Mouse (Mus musculus): Measurements from ENCODE around the gene Tha1.

DNA sequence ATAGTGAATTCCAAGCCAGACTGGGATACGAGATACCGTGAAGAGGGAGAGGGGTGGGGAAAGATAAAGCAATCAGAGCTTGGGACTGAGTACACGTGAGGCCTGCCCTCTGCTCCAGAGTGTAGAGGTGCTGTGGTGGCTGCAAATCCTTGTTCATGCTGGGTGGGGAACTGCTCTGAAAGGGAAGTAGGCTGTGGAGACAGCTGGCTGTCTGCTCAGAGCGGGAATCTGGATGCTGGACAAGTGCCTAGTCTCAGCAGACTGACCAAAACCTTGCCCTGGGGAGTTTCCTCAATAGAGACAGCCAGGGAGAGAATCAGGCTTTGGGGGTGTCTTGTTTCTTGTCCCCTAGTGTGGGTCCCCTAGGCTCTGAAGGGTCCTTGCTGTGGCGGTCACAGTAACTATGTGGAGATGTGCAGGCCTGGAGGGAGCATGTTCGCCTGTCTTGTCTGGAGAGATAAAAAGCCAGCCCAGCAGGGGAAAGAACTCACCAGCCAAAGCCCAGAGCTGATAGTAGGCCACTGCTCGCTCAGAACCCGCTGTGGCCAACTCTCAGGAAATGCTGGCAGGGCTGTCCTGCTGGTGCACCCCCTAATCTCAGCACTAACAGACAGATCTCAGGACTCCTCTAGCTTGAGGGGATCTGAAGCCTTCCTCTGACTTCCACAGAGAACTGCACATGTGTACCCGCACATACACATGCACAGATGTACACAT, 44.2 kb downstream of the Tha1 start:
- TF ChIP-seq CTCF (IDR thresholded peaks at IDR 0.05; ENCODE audit: borderline replicate concordance, insufficient read depth, low read depth, low read length) (no peak), POLR2A (IDR thresholded peaks at IDR 0.05; ENCODE audit: borderline replicate concordance, insufficient read depth, low read length) (no peak)
